Mouse (Mus musculus) intestine, embryonic 14.5 days (tissue): ENCODE measurements around the gene Zkscan2. TPM values are rescaled to one million over a fixed set of nuclear protein-coding genes. Genes with fewer than 3 reads are reported as not detected.

Experiments
- ATAC-seq: fragments of 200-750 bp; cut with Nextera tagmentation; replicated peaks from 2 replicates; pipeline ENCODE4 v1.8.0; 2017; ENCODE audit warnings: low read depth, moderate number of reproducible peaks, moderate TSS enrichment, moderate library complexity; ENCODE audit not compliant: low FRiP score, low TSS enrichment
- DNase-seq: peaks from one replicate; pipeline ENCODE4 v3.0.0-alpha.2; 2018; ENCODE audit warnings: low spot score
- H3K27ac ChIP-seq: fragments of 300-500 bp; sonication (generic); 2 replicates; pipeline ENCODE4 v1.5.1; 2014; ENCODE audit warnings: low read depth, mild to moderate bottlenecking, control low read depth
- H3K27me3 ChIP-seq: fragments of 300-500 bp; sonication (generic); replicated peaks from 2 replicates; pipeline ENCODE4 v1.6.1; 2014; ENCODE audit warnings: low read length, control low read depth; ENCODE audit not compliant: control insufficient read depth, insufficient read depth
- H3K36me3 ChIP-seq: fragments of 300-500 bp; sonication (generic); 2 replicates; pipeline ENCODE4 v1.6.1; 2014; ENCODE audit warnings: low read length, control low read depth; ENCODE audit not compliant: control insufficient read depth, insufficient read depth
- H3K4me1 ChIP-seq: fragments of 300-500 bp; sonication (generic); replicated peaks from 2 replicates; pipeline ENCODE4 v1.6.1; 2014; ENCODE audit warnings: low read length, control low read depth, mixed read lengths; ENCODE audit not compliant: control insufficient read depth, insufficient read depth
- H3K4me2 ChIP-seq: fragments of 300-500 bp; sonication (generic); 2 replicates; pipeline ENCODE4 v1.6.1; 2014; ENCODE audit warnings: low read length
- H3K4me3 ChIP-seq: fragments of 300-500 bp; sonication (generic); 2 replicates; pipeline ENCODE4 v1.5.1; 2014; ENCODE audit warnings: low read depth, low read length, control low read depth, mixed read lengths
- H3K9ac ChIP-seq: fragments of 300-500 bp; sonication (generic); 2 replicates; pipeline ENCODE4 v1.6.1; 2014; ENCODE audit warnings: mild to moderate bottlenecking, low read length
- H3K9me3 ChIP-seq: fragments of 300-500 bp; sonication (generic); 2 replicates; pipeline ENCODE4 v1.6.1; 2016; ENCODE audit warnings: low read length, control low read depth; ENCODE audit not compliant: control insufficient read depth
- WGBS: fragments of 180-500 bp; shearing (Covaris S2); extraction: QIAGEN DNeasy Blood & Tissue Kit; methylation state at CpG from one replicate; pipeline ENCODE4 v1.1.7; 2014; 5-methylcytosine and 5-hydroxymethylcytosine counted together
- polyA plus RNA-seq: library from polyadenylated mRNA; unstranded; fragments of >200 nt; fragmentation: Nextera tagmentation; extraction: Ambion mirVana; gene quantifications from 2 replicates; pipeline ENCODE4 v1.2.1, GENCODE M21; 2014

The Zkscan2 gene
- polyA plus RNA-seq, 1 experiment from 2014 or later: 2.9 TPM

DNA sequence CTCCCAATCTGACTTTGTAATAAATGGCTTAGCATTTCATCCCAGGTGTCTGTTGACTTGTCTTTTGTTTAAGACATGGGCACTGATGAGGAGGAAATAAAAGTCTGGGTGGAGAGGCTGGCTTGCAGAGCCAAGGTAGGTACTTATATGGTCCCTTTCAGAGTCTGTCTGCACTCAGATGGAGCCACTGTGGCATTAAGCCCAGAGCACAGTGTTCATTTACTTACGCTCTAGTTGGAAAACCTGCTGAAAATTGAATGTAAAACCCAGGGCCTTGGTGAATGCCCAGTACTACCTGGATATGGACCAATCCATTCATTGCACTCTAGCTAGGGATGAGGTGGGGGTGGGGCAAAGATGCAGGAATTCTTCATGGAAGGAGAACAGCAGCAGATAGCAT lies 32.3 kb downstream of the Zkscan2 start:
- no peak overlapping the region for H3K4me3 ChIP-seq
- ATAC-seq: no peak
- no peaks in the 10 kb centered on the region for H3K36me3 ChIP-seq
- no peaks in the 10 kb centered on the region; the same call in 1 of the 2 replicates for H3K9me3 ChIP-seq
- no peaks in the 10 kb centered on the region for H3K4me1 ChIP-seq
- WGBS: 86% methylated on average over 1 of the region's 1 CpGs
- H3K4me2 ChIP-seq: no peak overlapping the region
- no peaks in the 10 kb centered on the region for H3K27me3 ChIP-seq
- peak; percentile 20 for DNase-seq
- H3K27ac ChIP-seq: no peak overlapping the region
- H3K9ac ChIP-seq: no peak overlapping the region

DNA sequence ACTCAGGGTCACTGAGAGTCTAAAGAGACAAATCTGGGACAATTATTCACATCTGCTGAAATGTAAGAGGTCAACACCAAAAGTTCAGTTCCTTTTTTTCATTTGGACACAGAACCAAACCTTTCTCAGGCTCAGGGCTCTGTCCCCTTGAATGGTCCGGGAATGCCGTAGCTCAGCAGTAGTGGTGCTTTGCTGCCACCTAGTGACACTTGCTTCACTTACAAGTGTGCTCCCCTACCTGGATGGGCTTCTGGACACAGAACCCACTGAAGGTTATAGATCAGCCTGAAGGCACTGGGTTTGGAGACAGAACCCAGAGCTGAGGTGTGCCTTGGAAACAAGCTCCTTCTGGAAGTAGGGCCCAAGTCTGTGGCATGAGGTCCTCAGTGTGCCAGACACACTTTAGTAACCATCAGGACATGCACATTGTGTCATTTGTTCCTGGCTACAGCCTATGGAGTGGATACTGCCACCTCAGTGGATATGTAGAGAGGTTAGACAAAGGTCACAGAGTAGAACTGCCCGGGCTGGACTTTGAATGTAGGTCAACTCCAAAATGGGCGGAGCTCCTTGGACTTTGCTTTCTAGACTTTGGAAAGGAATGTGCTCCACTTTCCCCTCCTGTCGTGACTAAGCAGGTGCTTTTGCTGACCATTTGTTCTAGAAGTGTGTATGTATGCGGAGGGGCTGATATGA lies 34.4 kb downstream of the Zkscan2 start:
- H3K4me3 ChIP-seq: no peak overlapping the region
- no peaks in the 10 kb centered on the region for H3K4me1 ChIP-seq
- no peak overlapping the region for H3K27ac ChIP-seq
- no peaks in the 10 kb centered on the region for H3K27me3 ChIP-seq
- no peak overlapping the region for H3K4me2 ChIP-seq
- WGBS: 29% methylated on average over 6 of the region's 6 CpGs
- peak; percentile 90 for DNase-seq
- ATAC-seq: no peak; the same call in 1 of the 2 replicates
- H3K9me3 ChIP-seq: no peaks in the 10 kb centered on the region
- H3K9ac ChIP-seq: no peak overlapping the region
- H3K36me3 ChIP-seq: no peaks in the 10 kb centered on the region

DNA sequence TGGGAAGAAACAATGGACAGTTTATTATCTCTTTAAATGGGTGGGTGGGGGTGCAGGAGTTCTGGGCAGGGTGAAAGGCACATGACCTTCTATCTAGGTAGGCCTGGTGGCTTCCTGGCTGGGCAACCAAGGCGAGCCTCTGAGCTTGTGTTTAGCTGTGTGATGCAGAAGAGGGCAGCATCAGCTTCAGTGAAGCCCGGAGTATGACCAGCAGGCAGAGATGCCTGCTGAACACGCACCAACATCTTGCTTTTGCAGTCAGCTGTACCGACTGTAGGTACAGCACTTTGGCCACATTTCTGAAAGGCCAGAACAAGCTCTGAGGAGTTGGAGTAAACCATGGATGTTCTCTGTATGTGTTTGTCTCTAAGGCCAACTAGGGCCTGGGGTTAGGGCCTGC lies 36.7 kb downstream of the Zkscan2 start:
- Histone ChIP-seq H3K36me3 (no peaks in the 10 kb centered on the region), H3K9me3 (no peaks in the 10 kb centered on the region), H3K27ac (no peak overlapping the region), H3K9ac (no peak overlapping the region), H3K4me3 (no peak overlapping the region), H3K4me1 (no peaks in the 10 kb centered on the region), H3K27me3 (no peaks in the 10 kb centered on the region), H3K4me2 (no peak overlapping the region)
- WGBS: 80% methylated on average over 4 of the region's 4 CpGs
- DNase-seq (peak; percentile 23), ATAC-seq (no peak)

DNA sequence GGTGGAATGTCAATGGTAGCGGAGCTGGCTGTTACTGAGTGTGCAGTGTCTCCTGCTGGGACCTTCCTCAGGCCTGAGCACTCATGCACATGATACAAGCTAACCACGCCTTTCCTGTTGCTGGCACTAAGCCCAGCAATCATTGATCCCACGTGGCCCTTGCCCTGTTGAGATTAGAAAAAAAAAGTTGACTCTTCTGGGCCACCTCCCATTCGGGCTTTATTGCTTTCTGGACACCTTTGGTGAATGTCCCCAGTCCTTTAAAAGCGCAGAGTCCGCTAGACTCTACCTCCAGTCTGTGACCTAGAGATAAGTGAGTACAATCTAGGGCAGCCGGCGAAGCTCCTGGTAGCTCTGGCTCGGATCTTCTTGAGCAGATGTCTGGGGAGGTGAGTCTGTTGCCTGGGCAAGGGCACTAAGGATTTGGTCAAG lies 38.2 kb downstream of the Zkscan2 start, which contains the start of gene Aqp8:
Gene Aqp8, plus strand, starts transcription at position 222 of the 432 bp plus-strand sequence.
- no peak within 1 kb of the TSS for H3K9ac ChIP-seq
- no peaks in the 10 kb centered on the region for H3K36me3 ChIP-seq
- no peak within 1 kb of the TSS for H3K4me2 ChIP-seq
- no peak within 1 kb of the TSS for H3K4me3 ChIP-seq
- no peaks in the 10 kb centered on the region for H3K4me1 ChIP-seq
- ATAC-seq: peak; percentile 80
- H3K27me3 ChIP-seq: no peaks in the 10 kb centered on the region
- DNase-seq: peak; percentile 76
- no peaks in the 10 kb centered on the region for H3K9me3 ChIP-seq
- WGBS: 48% methylated on average over 9 of the region's 9 CpGs
- no peak within 1 kb of the TSS for H3K27ac ChIP-seq

DNA sequence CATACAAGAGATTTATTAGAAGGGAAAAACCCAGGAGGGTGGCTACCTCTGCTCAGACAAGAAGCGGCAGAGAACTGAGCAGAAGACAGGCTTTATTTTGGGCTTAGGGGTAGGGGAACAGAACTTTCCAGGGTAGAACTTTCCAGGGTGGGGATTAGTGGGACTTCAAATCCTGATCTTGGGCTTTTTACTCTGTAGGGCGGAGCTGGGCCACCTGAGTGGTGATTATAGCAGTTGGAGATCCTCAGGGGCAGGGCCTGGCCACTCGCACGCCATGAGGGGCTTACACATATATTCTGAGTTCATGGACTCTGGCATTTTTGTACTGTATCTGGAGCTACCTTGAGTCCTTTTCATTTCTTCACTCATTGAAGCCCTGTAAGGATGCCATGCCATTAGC lies 38.9 kb downstream of the Zkscan2 start:
- no peak overlapping the region for H3K4me3 ChIP-seq
- no peaks in the 10 kb centered on the region for H3K27me3 ChIP-seq
- 86% methylated on average over 4 of the region's 4 CpGs for WGBS
- H3K27ac ChIP-seq: no peak overlapping the region
- H3K9ac ChIP-seq: no peak overlapping the region
- DNase-seq (no peak), ATAC-seq (no peak)
- H3K36me3 ChIP-seq: no peaks in the 10 kb centered on the region
- H3K4me2 ChIP-seq: no peak overlapping the region
- H3K4me1 ChIP-seq: no peaks in the 10 kb centered on the region
- H3K9me3 ChIP-seq: no peaks in the 10 kb centered on the region

GRCm38 (mm10) chr7:123459247-123459646 lies 41.0 kb downstream of the Zkscan2 start:
- Histone ChIP-seq H3K36me3 (no peaks in the 10 kb centered on the region), H3K9ac (no peak overlapping the region), H3K27me3 (no peaks in the 10 kb centered on the region), H3K9me3 (no peaks in the 10 kb centered on the region), H3K4me2 (no peak overlapping the region), H3K27ac (no peak overlapping the region), H3K4me1 (no peaks in the 10 kb centered on the region), H3K4me3 (no peak overlapping the region)
- DNase-seq (no peak), ATAC-seq (no peak)
- 82% methylated on average over 4 of the region's 4 CpGs for WGBS

GRCm38 (mm10) chr7:123458309-123458708 lies 41.9 kb downstream of the Zkscan2 start:
- no peak overlapping the region for H3K4me2 ChIP-seq
- no peaks in the 10 kb centered on the region for H3K4me1 ChIP-seq
- no peak overlapping the region for H3K27ac ChIP-seq
- H3K36me3 ChIP-seq: no peaks in the 10 kb centered on the region
- no peaks in the 10 kb centered on the region for H3K27me3 ChIP-seq
- WGBS: 85% methylated on average over 4 of the region's 4 CpGs
- H3K9me3 ChIP-seq: no peaks in the 10 kb centered on the region
- ATAC-seq (no peak), DNase-seq (peak; percentile 35)
- H3K4me3 ChIP-seq: no peak overlapping the region
- H3K9ac ChIP-seq: no peak overlapping the region

DNA sequence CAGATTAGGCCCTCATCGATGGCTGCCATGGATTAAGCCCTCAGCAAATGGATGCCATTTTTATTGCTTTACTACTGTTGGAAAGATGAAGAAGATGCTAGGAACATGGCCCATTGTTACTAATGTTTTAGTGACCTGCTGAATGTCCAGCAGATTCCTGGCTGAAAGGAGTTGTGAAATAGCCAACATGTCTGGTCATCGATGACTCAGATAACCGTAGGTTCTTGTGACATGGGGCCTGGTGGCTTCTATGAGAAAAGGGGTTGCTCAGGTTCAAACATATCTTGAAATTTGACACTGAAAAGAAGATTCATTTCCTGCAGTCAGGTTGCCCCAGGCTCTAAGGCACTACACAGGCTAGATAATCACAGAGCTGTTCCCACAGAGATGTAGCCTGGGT lies 45.2 kb downstream of the Zkscan2 start:
- Histone ChIP-seq H3K4me3 (no peak overlapping the region), H3K27me3 (no peaks in the 10 kb centered on the region), H3K9ac (no peak overlapping the region), H3K27ac (no peak overlapping the region), H3K4me1 (no peaks in the 10 kb centered on the region), H3K9me3 (no peaks in the 10 kb centered on the region), H3K36me3 (no peaks in the 10 kb centered on the region), H3K4me2 (no peak overlapping the region)
- WGBS: 94% methylated on average over 3 of the region's 3 CpGs
- DNase-seq (peak; percentile 35), ATAC-seq (no peak)

GRCm38 (mm10) chr7:123453066-123453465 lies 47.2 kb downstream of the Zkscan2 start:
- Histone ChIP-seq H3K4me2 (no peak overlapping the region), H3K4me3 (no peak overlapping the region), H3K9me3 (no peaks in the 10 kb centered on the region), H3K9ac (no peak overlapping the region), H3K4me1 (no peaks in the 10 kb centered on the region), H3K36me3 (no peaks in the 10 kb centered on the region), H3K27ac (no peak overlapping the region), H3K27me3 (no peaks in the 10 kb centered on the region)
- DNase-seq: peak; percentile 35
- no peak for ATAC-seq
- 78% methylated on average over 8 of the region's 8 CpGs for WGBS
